Mouse (Mus musculus) midbrain, embryonic 12.5 days (tissue): ENCODE results near the gene Xpr1. TPM values are rescaled to one million over a fixed set of nuclear protein-coding genes. Genes with fewer than 3 reads are reported as not detected.

Experiments used
- ATAC-seq: fragments of 200-750 bp; cut with Nextera tagmentation; 2 replicates; pipeline ENCODE4 v1.8.0; 2017; ENCODE audit warnings: low read depth, moderate TSS enrichment, moderate library complexity; ENCODE audit not compliant: low FRiP score
- H3K27ac ChIP-seq: fragments of 300-500 bp; sonication (generic); replicated peaks from 2 replicates; pipeline ENCODE4 v1.5.1; 2016; ENCODE audit warnings: mild to moderate bottlenecking
- H3K27me3 ChIP-seq: fragments of 300-500 bp; sonication (generic); 2 replicates; pipeline ENCODE4 v1.6.1; 2016; ENCODE audit warnings: mild to moderate bottlenecking
- H3K36me3 ChIP-seq: fragments of 300-500 bp; sonication (generic); 2 replicates; pipeline ENCODE4 v1.6.1; 2016
- H3K4me1 ChIP-seq: fragments of 300-500 bp; sonication (generic); 2 replicates; pipeline ENCODE4 v1.6.1; 2016
- H3K4me2 ChIP-seq: fragments of 300-500 bp; sonication (generic); replicated peaks from 2 replicates; pipeline ENCODE4 v1.6.1; 2016; ENCODE audit warnings: mild to moderate bottlenecking, moderate library complexity
- H3K4me3 ChIP-seq: fragments of 300-500 bp; sonication (generic); 2 replicates; pipeline ENCODE4 v1.5.1; 2016; ENCODE audit warnings: mild to moderate bottlenecking
- H3K9ac ChIP-seq: fragments of 300-500 bp; sonication (generic); replicated peaks from 2 replicates; pipeline ENCODE4 v1.6.1; 2016; ENCODE audit warnings: mild to moderate bottlenecking, moderate library complexity
- H3K9me3 ChIP-seq: fragments of 300-500 bp; sonication (generic); 2 replicates; pipeline ENCODE4 v1.6.1; 2016; ENCODE audit warnings: mild to moderate bottlenecking
- WGBS: fragments of 180-500 bp; shearing (Covaris S2); methylation state at CpG from one replicate; pipeline ENCODE4 v1.1.7; 2016; 5-methylcytosine and 5-hydroxymethylcytosine counted together
- polyA plus RNA-seq: library from polyadenylated mRNA; unstranded; fragments of >200 nt; fragmentation: Nextera tagmentation; extraction: Ambion mirVana; gene quantifications from 2 replicates; pipeline ENCODE4 v1.2.1, GENCODE M21; 2016

Xpr1 gene
- polyA plus RNA-seq, 1 experiment from 2014 or later, result 34.1 TPM

DNA sequence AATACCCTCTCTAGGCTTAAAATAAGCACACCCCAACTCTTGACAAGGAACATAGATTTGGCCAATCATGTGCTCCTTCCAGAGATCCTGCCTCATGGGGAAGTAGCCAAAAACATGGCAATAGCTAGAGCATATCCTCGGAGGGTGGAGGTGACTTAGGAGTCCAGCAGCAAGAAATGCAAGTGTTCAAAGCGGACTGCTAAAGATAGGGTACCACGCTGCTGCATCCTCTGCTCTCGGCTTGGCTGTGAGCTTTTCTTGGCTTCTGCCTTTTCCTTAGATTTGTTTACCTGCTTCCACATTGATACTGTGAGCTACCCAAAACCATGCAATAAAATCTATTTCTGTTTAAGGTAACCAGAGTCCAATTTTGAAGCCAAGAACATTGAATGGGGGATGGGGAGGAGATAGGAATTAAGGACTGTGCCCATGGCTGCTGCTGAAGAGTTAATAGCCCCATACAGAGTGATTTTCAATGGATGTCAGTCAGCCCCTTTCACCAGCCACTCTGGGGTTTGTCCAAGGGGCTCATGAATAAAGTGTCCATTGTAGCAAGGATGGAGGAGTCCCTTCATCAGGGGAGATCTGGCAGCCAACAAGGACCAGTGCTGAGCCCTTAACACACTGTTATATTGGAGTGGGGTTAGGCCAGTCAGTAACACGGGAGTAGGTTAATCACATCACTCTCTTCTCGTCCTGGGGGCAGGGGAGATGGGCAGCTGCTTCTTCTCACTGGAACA is 10.1 kb upstream of the Xpr1 start:
- peaks cover 30% of the 10 kb centered on the region for H3K27me3 ChIP-seq
- H3K9me3 ChIP-seq, result 0 out of 2 replicates have a peak, but pooled peaks cover 3% of the 10 kb centered on the region
- H3K9ac ChIP-seq, result no peak overlapping the region
- 38% methylated on average over 6 of the region's 6 CpGs for WGBS
- ATAC-seq, result peak; percentile 90
- H3K4me1 ChIP-seq, result peaks cover 22% of the 10 kb centered on the region
- peak overlapping the region; percentile 12; the same call in 1 of the 2 replicates for H3K4me2 ChIP-seq
- no peak overlapping the region for H3K4me3 ChIP-seq
- no peak overlapping the region for H3K27ac ChIP-seq
- no peaks in the 10 kb centered on the region for H3K36me3 ChIP-seq

DNA sequence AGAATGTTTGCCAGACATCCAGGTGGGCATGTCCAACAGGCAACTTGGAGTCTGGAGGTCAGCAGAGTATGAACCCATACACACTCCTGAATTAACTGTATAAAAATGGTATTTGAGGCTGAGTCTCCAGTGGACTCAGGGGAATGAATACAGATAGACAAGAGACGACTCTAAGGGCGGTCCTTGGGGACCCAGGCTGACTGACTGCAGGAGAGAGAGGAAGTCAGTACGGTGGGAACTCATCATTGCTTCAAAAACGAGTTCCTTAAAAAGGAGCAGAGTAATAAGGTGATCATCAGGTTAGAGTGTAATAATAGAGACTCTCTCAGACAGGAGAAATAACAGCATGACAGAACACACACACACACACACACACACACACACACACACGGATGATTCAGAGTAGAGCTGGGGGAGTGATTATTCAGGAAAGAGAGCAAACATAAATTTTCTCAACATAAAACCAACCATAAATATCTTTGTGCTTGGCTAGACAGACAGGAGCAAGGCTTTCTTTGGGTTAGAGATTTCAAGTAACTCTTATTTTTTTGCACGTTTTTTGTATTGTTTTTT is 8.6 kb upstream of the Xpr1 start:
- Histone ChIP-seq H3K9ac (no peak overlapping the region), H3K27me3 (peaks cover 30% of the 10 kb centered on the region), H3K4me1 (peaks cover 22% of the 10 kb centered on the region), H3K36me3 (no peaks in the 10 kb centered on the region), H3K4me2 (no peak overlapping the region), H3K4me3 (no peak overlapping the region), H3K9me3 (no peaks in the 10 kb centered on the region), H3K27ac (no peak overlapping the region)
- WGBS, result 61% methylated on average over 6 of the region's 6 CpGs
- no peak for ATAC-seq

DNA sequence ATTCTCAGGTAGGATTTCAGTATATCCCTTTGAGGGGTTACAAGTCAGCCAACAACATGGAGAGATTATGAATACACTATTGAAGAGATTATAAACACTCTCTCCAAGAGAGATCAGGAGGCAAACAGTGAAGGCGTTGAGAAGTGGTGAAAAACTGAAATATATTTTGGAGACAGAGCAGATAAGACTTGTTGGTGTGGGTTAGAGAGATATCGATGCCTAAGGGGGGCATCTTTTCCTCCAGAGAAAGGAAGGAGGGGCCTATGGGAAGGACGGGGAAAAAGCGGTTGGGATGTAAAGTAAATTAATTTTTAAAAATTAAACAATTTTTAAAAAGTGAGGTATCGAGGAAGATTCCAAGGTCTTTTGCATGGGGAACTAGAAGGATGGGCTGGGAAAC is 8.1 kb upstream of the Xpr1 start:
- Histone ChIP-seq H3K27ac (no peak overlapping the region), H3K36me3 (no peaks in the 10 kb centered on the region), H3K9ac (no peak overlapping the region), H3K4me2 (no peak overlapping the region), H3K9me3 (no peaks in the 10 kb centered on the region), H3K4me1 (peaks cover 22% of the 10 kb centered on the region), H3K4me3 (no peak overlapping the region), H3K27me3 (peaks cover 30% of the 10 kb centered on the region)
- 91% methylated on average over 5 of the region's 5 CpGs for WGBS
- ATAC-seq, result no peak

DNA sequence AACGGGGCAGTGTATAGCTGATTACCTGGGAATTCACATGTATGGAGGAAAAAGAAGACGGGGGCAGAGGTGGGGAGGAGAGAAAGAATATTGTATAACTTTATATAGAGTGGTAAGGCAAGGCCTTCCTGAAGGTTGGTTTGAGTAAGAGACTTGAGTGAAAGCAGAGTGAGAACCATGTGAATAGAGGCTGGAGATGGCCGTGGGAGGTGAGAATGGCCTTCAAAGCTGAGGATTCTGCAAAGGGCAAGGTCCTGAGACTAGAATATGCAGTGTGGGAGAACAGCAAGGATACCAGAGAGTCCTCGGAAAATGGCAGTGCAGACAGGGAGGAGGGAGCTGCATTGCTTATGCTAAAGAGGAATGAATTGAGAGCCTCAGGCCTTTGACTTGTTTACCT is 6.6 kb upstream of the Xpr1 start:
- Histone ChIP-seq H3K9ac (no peak overlapping the region), H3K4me2 (no peak overlapping the region), H3K9me3 (no peaks in the 10 kb centered on the region), H3K4me1 (peaks cover 18% of the 10 kb centered on the region), H3K4me3 (no peak overlapping the region), H3K27me3 (peaks cover 25% of the 10 kb centered on the region), H3K36me3 (no peaks in the 10 kb centered on the region), H3K27ac (no peak overlapping the region)
- ATAC-seq, result no peak
- 77% methylated on average over 4 of the region's 4 CpGs for WGBS

DNA sequence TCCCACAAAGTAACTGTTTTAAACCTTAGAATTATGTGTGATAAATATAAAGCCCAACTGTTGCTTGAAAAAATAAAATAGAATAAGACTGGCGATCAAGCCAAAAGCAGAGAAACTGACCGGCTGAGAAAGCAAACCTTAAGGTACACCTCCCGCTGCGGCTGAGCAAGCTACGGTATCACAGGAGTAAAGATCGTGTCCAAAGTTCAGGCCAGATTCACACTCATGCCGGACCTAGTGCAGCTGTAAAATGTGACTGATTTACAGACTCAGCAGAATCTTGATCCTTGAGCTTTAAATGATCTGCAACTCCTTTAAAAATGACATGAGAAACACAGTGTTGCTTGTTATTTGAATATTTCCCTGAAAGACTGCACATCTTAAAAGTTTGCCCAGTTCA is 4.8 kb upstream of the Xpr1 start:
- no peak overlapping the region for H3K4me3 ChIP-seq
- H3K4me1 ChIP-seq, result peaks cover 2% of the 10 kb centered on the region
- no peaks in the 10 kb centered on the region for H3K36me3 ChIP-seq
- ATAC-seq, result no peak
- H3K4me2 ChIP-seq, result no peak overlapping the region
- peaks cover 17% of the 10 kb centered on the region; the same call in 1 of the 2 replicates for H3K27me3 ChIP-seq
- H3K27ac ChIP-seq, result no peak overlapping the region
- no peaks in the 10 kb centered on the region for H3K9me3 ChIP-seq
- no peak overlapping the region for H3K9ac ChIP-seq
- WGBS, result 92% methylated on average over 7 of the region's 7 CpGs

DNA sequence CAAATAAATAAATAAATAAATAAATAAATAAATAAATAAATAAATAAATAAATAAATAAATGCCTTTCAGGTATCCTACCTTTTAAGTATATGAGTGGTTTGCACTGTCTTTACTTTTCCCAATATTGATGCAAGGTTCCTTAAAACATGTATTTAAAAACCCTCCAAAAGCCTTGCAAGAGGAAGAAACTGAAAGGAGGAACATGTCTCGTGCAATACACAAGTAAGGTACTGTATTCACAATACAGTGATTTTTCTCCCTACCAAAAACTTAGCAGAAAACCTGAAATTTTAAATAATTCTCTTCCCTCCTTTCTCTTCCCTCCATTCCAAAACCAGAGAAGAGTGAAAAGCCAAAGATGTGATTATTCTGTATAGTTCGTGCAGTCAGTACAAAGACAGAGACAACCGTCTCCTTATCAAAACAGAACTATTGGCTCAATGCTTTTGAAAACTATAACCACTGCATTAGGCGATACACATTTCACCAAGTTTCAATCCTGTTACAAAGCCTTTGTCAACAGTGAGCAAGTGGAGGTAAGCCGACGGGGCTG is 991 bp downstream of the Xpr1 start:
- Histone ChIP-seq H3K9ac (peak overlapping the region; percentile 80), H3K4me3 (peak overlapping the region; percentile 67), H3K4me2 (peak overlapping the region; percentile 58), H3K27ac (peak overlapping the region; percentile 91), H3K27me3 (no peaks in the 10 kb centered on the region), H3K9me3 (no peaks in the 10 kb centered on the region), H3K36me3 (no peaks in the 10 kb centered on the region), H3K4me1 (0 out of 2 replicates have a peak, but pooled peaks cover 3% of the 10 kb centered on the region)
- WGBS, result 7% methylated on average over 6 of the region's 6 CpGs
- ATAC-seq, result no peak

DNA sequence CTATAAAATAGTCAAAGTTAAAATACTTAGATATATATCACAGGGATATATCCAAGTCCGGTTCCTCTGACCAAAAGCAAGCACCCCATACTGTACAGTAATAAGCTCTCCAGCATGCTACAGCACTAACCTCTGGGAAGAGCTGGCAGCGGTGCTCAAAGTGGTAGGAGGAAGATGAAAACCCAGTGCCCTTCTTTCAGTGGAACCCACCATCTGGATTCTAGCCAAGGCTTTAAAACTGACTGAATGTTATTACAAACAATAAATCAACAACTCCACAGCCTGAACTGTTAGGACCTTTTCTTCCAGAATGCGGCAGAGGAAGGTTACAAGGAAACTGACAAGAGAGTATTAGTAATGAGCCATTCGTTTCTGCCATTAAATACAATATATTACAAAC is 1.8 kb downstream of the Xpr1 start:
- Histone ChIP-seq H3K27ac (0 out of 2 replicates have a peak overlapping the region, but pooled peaks have one; percentile 17), H3K27me3 (no peaks in the 10 kb centered on the region), H3K9ac (no peak overlapping the region; the same call in 1 of the 2 replicates), H3K9me3 (no peaks in the 10 kb centered on the region), H3K4me1 (0 out of 2 replicates have a peak, but pooled peaks cover 3% of the 10 kb centered on the region), H3K4me3 (peak overlapping the region; percentile 67), H3K4me2 (peak overlapping the region; percentile 47), H3K36me3 (no peaks in the 10 kb centered on the region)
- 75% methylated on average over 4 of the region's 4 CpGs for WGBS
- no peak for ATAC-seq

DNA sequence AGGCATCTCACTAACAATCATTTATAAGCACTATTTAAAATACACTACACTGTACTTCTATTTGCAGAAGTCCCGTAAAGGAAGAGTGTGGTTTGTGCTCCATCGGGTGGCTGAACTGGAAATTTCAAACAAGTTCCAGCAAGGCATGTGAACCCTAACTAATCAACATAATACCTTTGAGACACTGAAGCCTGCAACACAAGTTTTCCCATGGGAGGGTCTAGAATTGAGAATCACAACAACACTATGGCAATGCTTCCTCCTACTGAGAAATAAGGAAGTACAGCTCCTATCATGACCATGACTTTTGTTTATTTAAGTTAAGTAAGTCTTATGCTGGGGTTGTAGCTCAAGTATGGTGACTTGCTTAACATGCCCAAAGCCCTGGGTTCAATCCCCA is 4.5 kb downstream of the Xpr1 start:
- H3K4me1 ChIP-seq, result 0 out of 2 replicates have a peak, but pooled peaks cover 3% of the 10 kb centered on the region
- WGBS, result 88% methylated on average over 2 of the region's 2 CpGs
- H3K36me3 ChIP-seq, result no peaks in the 10 kb centered on the region
- H3K9me3 ChIP-seq, result no peaks in the 10 kb centered on the region
- H3K4me3 ChIP-seq, result no peak overlapping the region
- ATAC-seq, result no peak
- no peak overlapping the region for H3K27ac ChIP-seq
- H3K4me2 ChIP-seq, result no peak overlapping the region
- no peak overlapping the region for H3K9ac ChIP-seq
- no peaks in the 10 kb centered on the region for H3K27me3 ChIP-seq

DNA sequence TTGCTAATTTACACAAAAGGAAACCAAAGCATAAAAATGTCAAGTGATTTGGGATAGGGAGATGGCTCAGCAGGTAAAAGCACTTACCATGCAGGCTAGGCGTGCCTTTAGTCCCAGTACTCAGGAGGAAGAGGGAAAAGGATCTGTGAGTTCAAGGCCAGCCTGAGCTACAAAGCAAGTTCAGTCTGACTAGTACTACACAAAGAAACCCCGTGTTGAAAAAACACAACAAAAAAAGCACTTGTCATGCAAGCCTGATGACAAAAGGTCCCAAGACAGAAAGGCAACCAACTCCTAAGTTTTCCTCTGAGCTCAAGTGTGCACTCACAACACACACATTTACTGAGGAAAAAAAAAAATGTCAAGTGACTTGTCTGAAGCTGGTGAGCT is 8.6 kb downstream of the Xpr1 start:
- no peak for ATAC-seq
- 78% methylated on average over 2 of the region's 2 CpGs for WGBS
- Histone ChIP-seq H3K9me3 (0 out of 2 replicates have a peak, but pooled peaks cover 9% of the 10 kb centered on the region), H3K27me3 (no peaks in the 10 kb centered on the region), H3K4me2 (no peak overlapping the region), H3K4me1 (no peaks in the 10 kb centered on the region), H3K9ac (no peak overlapping the region), H3K36me3 (0 out of 2 replicates have a peak, but pooled peaks cover 4% of the 10 kb centered on the region), H3K4me3 (no peak overlapping the region), H3K27ac (no peak overlapping the region)

DNA sequence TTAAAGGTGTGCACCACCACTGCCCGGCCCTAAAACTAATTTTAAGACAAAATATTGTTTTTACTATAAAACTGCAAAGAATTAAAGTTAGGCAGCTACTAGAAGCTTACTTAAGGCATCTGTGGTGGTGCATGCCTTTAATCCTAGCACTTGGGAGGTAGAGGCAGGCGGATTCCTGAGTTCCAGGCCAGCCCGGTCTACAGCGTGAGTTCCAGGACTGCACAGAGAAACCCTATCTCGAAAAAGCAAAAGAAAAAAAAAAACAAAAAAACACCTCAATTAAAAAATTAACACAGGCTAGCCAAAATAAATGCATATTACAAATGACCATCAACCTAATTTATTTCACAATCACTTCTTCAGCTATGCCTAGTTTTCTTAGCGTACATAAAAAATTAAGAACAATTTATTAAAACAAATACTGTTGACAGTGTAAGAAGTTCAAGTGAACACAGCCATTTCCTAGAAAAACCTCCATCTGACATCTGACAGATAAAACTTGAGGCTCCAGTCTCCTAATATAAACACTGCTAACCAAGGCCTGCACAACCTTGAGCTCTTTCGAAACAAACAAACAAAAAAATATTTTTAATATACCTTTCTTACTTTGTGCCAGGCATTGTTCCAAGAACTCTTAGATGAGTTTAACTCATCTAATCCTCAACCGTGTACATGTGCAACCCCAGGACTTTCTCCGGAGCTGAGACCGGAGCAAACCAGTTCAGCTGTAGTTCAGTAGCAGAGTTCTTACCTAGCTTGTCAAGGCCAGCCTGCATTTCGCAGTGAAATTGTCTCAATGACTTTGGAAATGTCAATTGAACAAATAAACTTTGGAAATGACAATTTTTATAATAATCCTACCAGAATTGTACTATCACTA is 9.3 kb downstream of the Xpr1 start:
- no peak overlapping the region for H3K27ac ChIP-seq
- no peaks in the 10 kb centered on the region for H3K27me3 ChIP-seq
- H3K36me3 ChIP-seq, result 0 out of 2 replicates have a peak, but pooled peaks cover 4% of the 10 kb centered on the region
- 93% methylated on average over 11 of the region's 11 CpGs for WGBS
- no peak overlapping the region for H3K4me2 ChIP-seq
- no peaks in the 10 kb centered on the region for H3K4me1 ChIP-seq
- H3K4me3 ChIP-seq, result no peak overlapping the region
- no peak for ATAC-seq
- 0 out of 2 replicates have a peak, but pooled peaks cover 9% of the 10 kb centered on the region for H3K9me3 ChIP-seq
- no peak overlapping the region for H3K9ac ChIP-seq

DNA sequence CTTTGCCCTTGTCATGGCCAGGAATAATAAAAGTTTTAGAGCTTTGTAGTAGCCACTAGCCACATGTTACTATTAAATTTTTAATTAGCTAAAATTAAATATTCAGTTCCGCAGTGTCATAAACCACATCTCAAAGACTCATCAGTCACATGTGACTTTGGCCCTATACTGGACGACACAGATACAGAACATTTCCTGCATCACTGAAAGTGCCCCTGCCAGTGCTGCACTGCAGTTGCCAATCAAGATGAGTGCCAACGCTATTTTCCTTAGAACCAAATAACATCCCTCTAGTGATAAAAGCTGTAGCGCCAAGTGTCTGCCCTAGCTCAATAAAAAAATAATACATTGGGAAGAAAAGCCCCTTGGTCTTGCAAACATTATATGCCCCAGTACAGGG is 17.2 kb downstream of the Xpr1 start:
- ATAC-seq, result no peak
- WGBS, result 90% methylated on average over 4 of the region's 4 CpGs
- 0 out of 2 replicates have a peak, but pooled peaks cover 5% of the 10 kb centered on the region for H3K9me3 ChIP-seq

More for the DNA sequence above, 17.2 kb downstream of the Xpr1 start:
- H3K4me3 ChIP-seq, result no peak overlapping the region
- no peak overlapping the region for H3K9ac ChIP-seq
- no peak overlapping the region for H3K4me2 ChIP-seq
- H3K27me3 ChIP-seq, result no peaks in the 10 kb centered on the region
- no peaks in the 10 kb centered on the region for H3K4me1 ChIP-seq
- 0 out of 2 replicates have a peak, but pooled peaks cover 4% of the 10 kb centered on the region for H3K36me3 ChIP-seq
- H3K27ac ChIP-seq, result no peak overlapping the region
